Mouse (Mus musculus) limb, embryonic 12.5 days (tissue): Measurements from ENCODE around the gene Slc26a9. TPM values are rescaled to one million over a fixed set of nuclear protein-coding genes. Genes with fewer than 3 reads are reported as not detected.

Source experiments
- ATAC-seq: fragments of 200-750 bp; cut with Nextera tagmentation; 2 replicates; pipeline ENCODE4 v1.8.0; 2017; ENCODE audit warnings: low read depth, moderate TSS enrichment; ENCODE audit not compliant: insufficient number of reproducible peaks, insufficient read depth, low FRiP score, low TSS enrichment
- H3K27ac ChIP-seq: fragments of 300-500 bp; sonication (generic); 2 replicates; pipeline ENCODE4 v1.5.1; 2016; ENCODE audit warnings: mild to moderate bottlenecking, moderate library complexity
- H3K27me3 ChIP-seq: fragments of 300-500 bp; sonication (generic); 2 replicates; pipeline ENCODE4 v1.6.1; 2016; ENCODE audit warnings: mild to moderate bottlenecking, moderate library complexity
- H3K36me3 ChIP-seq: fragments of 300-500 bp; sonication (generic); 2 replicates; pipeline ENCODE4 v1.6.1; 2016; ENCODE audit warnings: mild to moderate bottlenecking, moderate library complexity
- H3K4me1 ChIP-seq: fragments of 300-500 bp; sonication (generic); replicated peaks from 2 replicates; pipeline ENCODE4 v1.6.1; 2016
- H3K4me2 ChIP-seq: fragments of 300-500 bp; sonication (generic); 2 replicates; pipeline ENCODE4 v1.6.1; 2016; ENCODE audit warnings: mild to moderate bottlenecking, moderate library complexity
- H3K4me3 ChIP-seq: fragments of 300-500 bp; sonication (generic); replicated peaks from 2 replicates; pipeline ENCODE4 v1.5.1; 2016; ENCODE audit warnings: mild to moderate bottlenecking
- H3K9ac ChIP-seq: fragments of 300-500 bp; sonication (generic); replicated peaks from 2 replicates; pipeline ENCODE4 v1.6.1; 2016; ENCODE audit warnings: mild to moderate bottlenecking, moderate library complexity
- H3K9me3 ChIP-seq: fragments of 300-500 bp; sonication (generic); 2 replicates; pipeline ENCODE4 v1.6.1; 2016; ENCODE audit warnings: mild to moderate bottlenecking, moderate library complexity
- WGBS: fragments of 180-500 bp; shearing (Covaris S2); methylation state at CpG from one replicate; pipeline ENCODE4 v1.1.7; 2016; 5-methylcytosine and 5-hydroxymethylcytosine counted together
- polyA plus RNA-seq: library from polyadenylated mRNA; unstranded; fragments of >200 nt; fragmentation: Nextera tagmentation; extraction: Ambion mirVana; gene quantifications from 2 replicates; pipeline ENCODE4 v1.2.1, GENCODE M21; 2016

Slc26a9 gene
- polyA plus RNA-seq, 1 experiment from 2014 or later, result not detected

DNA sequence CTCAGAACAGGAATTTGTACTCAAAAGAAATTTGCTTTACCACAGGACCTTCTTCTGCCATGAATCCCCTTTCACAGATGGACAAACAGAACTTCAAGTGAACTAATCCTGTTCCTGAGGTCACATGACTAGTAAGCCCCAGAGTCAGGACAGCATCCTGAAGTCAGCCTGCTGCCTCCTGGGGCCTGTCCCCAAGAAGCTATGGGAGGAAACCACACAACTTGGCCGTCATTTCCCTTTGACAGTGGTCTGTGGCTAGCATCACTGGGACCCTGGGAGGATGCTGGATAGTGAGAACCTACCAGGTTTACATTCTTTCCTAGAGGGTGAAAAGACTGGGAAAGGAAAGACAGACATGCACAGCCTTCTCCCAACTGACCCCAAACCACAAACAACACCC, 5.1 kb upstream of the Slc26a9 start:
- no peaks in the 10 kb centered on the region for H3K36me3 ChIP-seq
- no peak overlapping the region for H3K4me3 ChIP-seq
- H3K4me2 ChIP-seq, result no peak overlapping the region
- WGBS, result 73% methylated on average over 1 of the region's 1 CpGs
- H3K4me1 ChIP-seq, result no peaks in the 10 kb centered on the region
- H3K27me3 ChIP-seq, result no peaks in the 10 kb centered on the region
- no peaks in the 10 kb centered on the region for H3K9me3 ChIP-seq
- ATAC-seq, result no peak
- no peak overlapping the region for H3K27ac ChIP-seq
- no peak overlapping the region for H3K9ac ChIP-seq

DNA sequence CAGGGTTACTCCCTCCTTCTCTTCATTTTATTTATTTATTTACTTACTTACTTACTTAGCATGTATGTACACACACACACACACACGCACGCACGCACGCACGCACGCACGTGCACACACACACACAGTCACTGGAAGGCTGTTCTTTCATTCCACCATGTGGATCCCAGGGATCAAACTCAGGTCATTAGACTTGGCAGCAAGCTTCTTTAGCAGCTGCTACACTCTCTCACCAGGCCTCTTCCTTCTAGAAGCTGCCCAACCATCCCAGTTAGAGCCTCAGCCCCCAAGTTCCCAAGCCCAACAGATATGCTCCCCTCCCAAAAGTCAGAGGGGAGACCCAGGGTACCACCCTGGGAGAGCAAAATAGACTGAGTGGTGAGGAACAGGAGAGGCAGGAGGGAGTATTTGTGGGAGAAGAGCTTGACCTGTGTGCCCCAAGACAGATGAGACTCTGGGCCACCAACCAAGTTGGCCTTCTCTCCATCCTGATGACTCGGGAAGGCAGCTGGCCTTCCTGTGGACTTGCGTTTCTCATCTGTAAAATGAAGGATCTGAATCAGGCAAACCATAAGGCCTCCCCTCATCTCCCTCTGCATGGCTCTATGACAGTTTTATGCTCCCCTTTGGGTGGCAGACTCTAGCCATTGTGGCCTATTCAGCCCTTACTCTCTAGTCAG, 4.2 kb upstream of the Slc26a9 start:
- H3K4me3 ChIP-seq, result no peak overlapping the region
- no peak overlapping the region for H3K9ac ChIP-seq
- H3K4me1 ChIP-seq, result no peaks in the 10 kb centered on the region
- H3K27ac ChIP-seq, result no peak overlapping the region
- ATAC-seq, result no peak
- no peaks in the 10 kb centered on the region for H3K27me3 ChIP-seq
- no peaks in the 10 kb centered on the region for H3K9me3 ChIP-seq
- no peaks in the 10 kb centered on the region for H3K36me3 ChIP-seq
- 87% methylated on average over 9 of the region's 9 CpGs for WGBS
- no peak overlapping the region for H3K4me2 ChIP-seq

DNA sequence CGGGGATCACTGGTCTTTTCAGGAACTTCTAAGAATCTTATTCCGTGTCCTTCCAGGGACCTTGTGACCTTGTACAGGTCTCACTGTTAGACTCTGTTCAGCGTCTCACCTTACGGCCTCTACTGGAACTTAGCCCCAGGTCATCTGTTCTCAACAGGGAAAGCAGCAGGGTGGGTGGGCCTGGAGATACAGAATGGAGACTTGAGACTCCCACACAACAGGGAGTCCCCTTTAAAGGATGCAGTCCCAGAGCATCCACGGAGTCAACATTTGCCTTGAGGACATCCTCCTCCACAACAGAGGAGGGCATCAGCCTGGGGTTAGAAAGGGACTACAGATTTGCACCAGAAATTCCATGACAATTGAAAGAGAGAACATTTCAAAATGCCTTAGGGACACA, 1.6 kb downstream of the Slc26a9 start:
- H3K36me3 ChIP-seq, result no peaks in the 10 kb centered on the region
- H3K4me1 ChIP-seq, result no peaks in the 10 kb centered on the region
- 58% methylated on average over 5 of the region's 5 CpGs for WGBS
- no peak overlapping the region for H3K4me3 ChIP-seq
- no peaks in the 10 kb centered on the region for H3K9me3 ChIP-seq
- no peak overlapping the region for H3K27ac ChIP-seq
- no peak overlapping the region for H3K9ac ChIP-seq
- ATAC-seq, result no peak
- H3K27me3 ChIP-seq, result peaks cover 6% of the 10 kb centered on the region; the same call in 1 of the 2 replicates
- H3K4me2 ChIP-seq, result no peak overlapping the region

GRCm38 (mm10) chr1:131747761-131748160, 3.9 kb downstream of the Slc26a9 start:
- H3K4me3 ChIP-seq, result no peak overlapping the region
- WGBS, result 79% methylated on average over 2 of the region's 2 CpGs
- no peak for ATAC-seq
- no peak overlapping the region for H3K4me2 ChIP-seq
- H3K36me3 ChIP-seq, result no peaks in the 10 kb centered on the region
- H3K9ac ChIP-seq, result no peak overlapping the region
- H3K9me3 ChIP-seq, result no peaks in the 10 kb centered on the region
- peaks cover 9% of the 10 kb centered on the region; the same call in 1 of the 2 replicates for H3K27me3 ChIP-seq
- H3K27ac ChIP-seq, result no peak overlapping the region
- H3K4me1 ChIP-seq, result peaks cover 4% of the 10 kb centered on the region; the same call in 1 of the 2 replicates

- no peak for ATAC-seq
- H3K36me3 ChIP-seq, result no peaks in the 10 kb centered on the region
- 70% methylated on average over 2 of the region's 2 CpGs for WGBS
Measured at GRCm38 (mm10) chr1:131748636-131749035, 4.8 kb downstream of the Slc26a9 start.

DNA sequence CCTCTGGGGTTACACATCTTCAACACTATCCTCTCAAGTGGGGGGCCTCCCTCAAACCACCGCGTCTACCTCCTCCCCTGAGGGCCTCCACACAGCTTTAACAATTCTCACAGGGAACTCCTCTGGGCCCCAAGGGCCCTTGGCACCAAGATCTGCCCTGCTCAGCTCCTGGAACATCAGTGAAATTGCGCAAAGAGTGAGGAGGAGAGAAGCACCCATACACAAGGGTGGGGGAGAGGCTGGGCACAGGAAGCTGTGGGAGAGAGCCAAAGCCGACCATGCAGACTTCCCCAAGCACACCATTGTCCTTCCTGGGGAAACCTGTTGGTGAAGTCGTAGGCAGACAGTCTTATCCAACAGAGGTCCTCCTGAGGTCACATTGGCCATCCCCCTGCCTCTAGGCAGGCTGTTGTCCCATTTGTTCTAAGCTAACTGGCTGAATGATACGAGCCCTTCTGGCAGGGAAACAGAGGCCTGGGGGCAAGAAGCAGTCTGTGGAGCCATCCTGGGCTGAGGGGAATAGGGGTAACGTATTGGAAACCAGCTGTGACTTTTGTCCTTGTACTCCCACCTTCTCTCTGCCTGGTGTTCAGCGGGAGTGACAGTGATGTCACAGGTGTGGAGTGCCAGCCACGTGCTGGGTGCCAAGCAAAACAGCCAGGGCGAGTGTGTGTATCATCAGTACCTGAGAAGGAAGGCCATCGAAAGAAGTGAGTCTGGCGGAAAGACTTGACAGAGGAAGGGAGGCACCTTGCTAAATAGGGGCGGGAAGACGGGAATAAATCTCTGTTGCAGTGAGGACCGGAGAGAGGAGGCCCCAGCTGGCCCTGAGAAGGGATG, 6.1 kb downstream of the Slc26a9 start:
- Histone ChIP-seq H3K4me2 (no peak overlapping the region), H3K27me3 (peaks cover 9% of the 10 kb centered on the region; the same call in 1 of the 2 replicates), H3K4me1 (peaks cover 4% of the 10 kb centered on the region; the same call in 1 of the 2 replicates), H3K36me3 (no peaks in the 10 kb centered on the region), H3K4me3 (no peak overlapping the region), H3K27ac (no peak overlapping the region), H3K9me3 (no peaks in the 10 kb centered on the region), H3K9ac (no peak overlapping the region)
- no peak for ATAC-seq
- 70% methylated on average over 15 of the region's 15 CpGs for WGBS

More at GRCm38 (mm10) chr1:131748636-131749035, 4.8 kb downstream of the Slc26a9 start:
- Histone ChIP-seq H3K9me3 (no peaks in the 10 kb centered on the region), H3K4me1 (peaks cover 4% of the 10 kb centered on the region; the same call in 1 of the 2 replicates), H3K4me3 (no peak overlapping the region), H3K9ac (no peak overlapping the region), H3K27ac (no peak overlapping the region), H3K4me2 (no peak overlapping the region), H3K27me3 (peaks cover 9% of the 10 kb centered on the region; the same call in 1 of the 2 replicates)

DNA sequence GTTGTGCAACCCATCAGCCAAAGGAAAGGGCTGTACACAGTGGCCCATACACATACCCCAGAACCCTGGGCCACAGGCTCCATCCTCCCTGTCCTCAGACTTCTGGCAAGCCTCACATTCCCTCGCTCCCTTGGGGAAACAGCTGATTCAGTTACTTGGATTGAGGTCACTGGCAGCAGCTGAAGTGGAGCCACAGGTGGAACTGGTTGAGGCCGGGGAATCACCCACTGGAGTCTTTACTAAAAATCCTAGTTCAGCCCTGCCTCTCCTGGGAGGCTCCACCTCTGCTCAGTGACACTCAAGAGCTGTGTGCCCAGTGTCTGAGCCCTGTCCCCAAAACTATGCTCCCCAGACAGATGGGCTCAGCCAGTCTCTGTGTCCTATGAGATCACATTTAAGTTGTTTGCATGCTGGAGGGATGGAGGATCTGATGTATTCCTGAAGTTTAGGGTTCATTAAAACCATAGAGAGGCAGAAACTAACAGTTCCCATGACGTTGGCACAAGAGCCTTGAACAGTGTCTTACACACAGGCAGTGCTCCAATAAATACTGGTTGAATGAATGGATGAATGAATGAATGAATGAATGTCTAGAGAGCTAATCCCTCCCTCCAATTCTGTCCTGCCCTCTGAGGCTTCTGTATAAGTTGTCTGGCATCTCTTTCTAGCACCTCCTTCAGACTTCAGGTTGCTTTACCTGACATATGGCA, 7.5 kb downstream of the Slc26a9 start:
- Histone ChIP-seq H3K4me1 (peaks cover 4% of the 10 kb centered on the region; the same call in 1 of the 2 replicates), H3K36me3 (no peaks in the 10 kb centered on the region), H3K9ac (no peak overlapping the region), H3K27me3 (peaks cover 9% of the 10 kb centered on the region; the same call in 1 of the 2 replicates), H3K9me3 (no peaks in the 10 kb centered on the region), H3K4me2 (no peak overlapping the region), H3K4me3 (no peak overlapping the region), H3K27ac (no peak overlapping the region)
- no peak for ATAC-seq
- 74% methylated on average over 3 of the region's 3 CpGs for WGBS

DNA sequence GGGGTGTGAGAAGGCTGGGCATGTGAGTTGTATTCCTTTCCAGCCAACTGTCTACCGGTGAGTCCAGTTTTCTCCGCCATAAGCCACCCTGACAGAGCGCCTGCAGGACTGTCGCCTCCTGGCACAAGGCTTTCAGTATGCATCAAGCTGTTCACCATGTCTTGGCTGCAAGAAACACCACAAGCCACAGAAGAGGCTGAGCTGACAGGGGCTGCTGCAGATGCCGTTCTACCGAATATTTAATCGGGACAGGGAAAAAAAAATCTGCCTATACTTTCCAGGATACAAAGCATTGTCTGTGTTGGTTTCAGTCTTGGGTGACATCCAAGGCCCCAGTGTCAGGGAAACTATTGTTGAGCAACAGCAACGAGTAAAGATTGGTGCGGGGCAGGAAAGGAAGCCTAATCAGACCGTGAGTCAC, 8.1 kb downstream of the Slc26a9 start:
- 81% methylated on average over 10 of the region's 10 CpGs for WGBS
- no peak for ATAC-seq
- H3K9ac ChIP-seq, result no peak overlapping the region

GRCm38 (mm10) chr1:131754212-131754829, 10.5 kb downstream of the Slc26a9 start:
- Histone ChIP-seq H3K36me3 (no peaks in the 10 kb centered on the region), H3K9me3 (no peaks in the 10 kb centered on the region), H3K4me3 (no peak overlapping the region), H3K4me2 (no peak overlapping the region), H3K9ac (no peak overlapping the region), H3K27me3 (0 out of 2 replicates have a peak, but pooled peaks cover 6% of the 10 kb centered on the region), H3K27ac (no peak overlapping the region), H3K4me1 (peaks cover 4% of the 10 kb centered on the region; the same call in 1 of the 2 replicates)
- ATAC-seq, result no peak
- WGBS, result 80% methylated on average over 3 of the region's 3 CpGs

More for the DNA sequence above, 8.1 kb downstream of the Slc26a9 start:
- peaks cover 8% of the 10 kb centered on the region; the same call in 1 of the 2 replicates for H3K27me3 ChIP-seq
- no peaks in the 10 kb centered on the region for H3K36me3 ChIP-seq
- H3K4me3 ChIP-seq, result no peak overlapping the region
- no peak overlapping the region for H3K27ac ChIP-seq
- no peak overlapping the region for H3K4me2 ChIP-seq
- no peaks in the 10 kb centered on the region for H3K9me3 ChIP-seq
- H3K4me1 ChIP-seq, result peaks cover 4% of the 10 kb centered on the region; the same call in 1 of the 2 replicates

GRCm38 (mm10) chr1:131754916-131755315, 11.1 kb downstream of the Slc26a9 start:
- Histone ChIP-seq H3K9me3 (no peaks in the 10 kb centered on the region), H3K4me3 (no peak overlapping the region), H3K27me3 (0 out of 2 replicates have a peak, but pooled peaks cover 6% of the 10 kb centered on the region), H3K27ac (no peak overlapping the region), H3K4me1 (peaks cover 4% of the 10 kb centered on the region; the same call in 1 of the 2 replicates), H3K9ac (no peak overlapping the region), H3K36me3 (no peaks in the 10 kb centered on the region), H3K4me2 (no peak overlapping the region)
- 90% methylated on average over 4 of the region's 4 CpGs for WGBS
- no peak for ATAC-seq
